Mouse (Mus musculus): ENCODE results near the gene Wdsub1.

The Wdsub1 gene

DNA sequence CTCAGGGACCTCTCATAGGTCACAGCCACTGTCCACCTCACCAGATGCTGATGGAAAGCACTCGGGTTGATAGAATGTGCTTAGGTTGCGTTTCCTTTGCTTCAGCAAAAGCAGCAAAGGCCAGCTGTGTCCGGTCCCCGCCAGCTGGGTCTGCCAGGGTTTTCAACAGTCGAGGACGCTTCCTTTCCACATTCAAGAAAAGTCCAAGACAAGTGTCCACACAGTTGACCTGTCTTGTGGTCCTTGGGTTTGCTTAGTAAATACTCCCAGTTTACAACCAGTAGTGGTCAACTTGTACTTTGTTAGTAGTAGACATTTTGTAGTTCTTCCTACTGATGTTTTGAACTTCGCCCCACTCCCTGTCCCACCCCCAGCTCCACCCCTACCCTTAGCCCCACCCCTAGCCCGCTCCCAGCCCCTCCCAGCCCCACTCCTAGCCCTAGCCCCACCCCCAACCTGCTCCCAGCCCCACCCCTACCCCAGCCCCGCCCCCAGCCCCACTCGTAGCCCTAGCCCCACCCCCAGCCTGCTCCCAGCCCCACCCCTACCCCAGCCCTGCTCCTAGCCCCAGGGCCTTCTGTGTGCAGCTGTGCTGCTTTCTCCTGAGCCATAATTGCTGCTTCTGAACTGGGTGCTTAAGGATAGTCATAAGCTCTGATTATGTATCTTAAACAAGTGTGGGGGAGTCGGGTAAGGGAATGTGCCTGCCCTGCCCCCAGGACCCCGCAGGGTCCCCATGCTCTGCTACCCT, 41.0 kb downstream of the Wdsub1 start:
- peak; percentile 68 to 83 for DNase-seq

- DNase-seq, result no peak
These were observed 42.2 kb downstream of the Wdsub1 start for GRCm38 (mm10) chr2:59840191-59840590.

GRCm38 (mm10) chr2:59839755-59840154, 42.6 kb downstream of the Wdsub1 start:
- DNase-seq, result no peak

GRCm38 (mm10) chr2:59838825-59839224, 43.6 kb downstream of the Wdsub1 start:
- peak; percentile 69 to 87 for DNase-seq

DNA sequence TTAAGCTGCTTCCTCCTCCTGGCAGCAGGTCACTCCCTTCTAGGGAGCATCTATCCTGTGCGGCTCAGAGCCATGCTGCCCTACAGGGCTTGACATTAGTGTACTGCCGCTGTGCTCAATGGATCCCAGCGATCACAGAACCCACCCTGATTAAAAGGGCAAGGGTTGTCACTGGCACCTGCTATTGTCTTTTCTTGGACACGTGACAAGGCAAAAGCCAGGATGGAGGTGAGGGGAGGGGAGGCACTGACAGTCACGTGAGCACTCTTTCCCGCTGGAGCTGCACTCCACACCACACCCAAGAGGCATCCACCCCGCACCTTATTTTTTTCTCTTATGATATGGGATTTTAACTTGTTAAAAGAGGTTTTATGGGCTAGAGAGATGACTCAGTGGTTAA, 50.6 kb downstream of the Wdsub1 start:
- DNase-seq, result no peak

DNA sequence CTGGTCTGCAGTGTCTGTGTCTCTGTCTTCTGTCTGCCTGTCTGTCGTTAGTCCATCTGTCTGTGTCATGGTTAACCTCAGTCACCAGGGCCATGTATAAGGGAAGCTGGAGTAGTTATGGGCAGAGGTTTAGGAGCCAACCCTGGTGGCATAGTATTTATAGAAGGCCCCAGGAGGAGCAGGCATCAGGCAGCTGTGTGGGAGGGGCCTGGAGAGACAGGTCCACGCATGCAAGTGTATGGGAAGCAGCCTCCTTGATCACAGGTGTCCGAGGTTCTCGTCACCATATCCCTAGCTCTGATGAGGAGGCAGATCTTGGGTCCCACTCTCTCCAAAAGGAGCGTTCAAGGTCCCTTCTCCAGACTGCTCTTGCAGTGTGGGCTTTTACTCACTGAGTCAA, 51.5 kb downstream of the Wdsub1 start:
- DNase-seq, result no peak

GRCm38 (mm10) chr2:59830151-59830550, 52.2 kb downstream of the Wdsub1 start:
- DNase-seq, result peak; percentile 29 to 49

GRCm38 (mm10) chr2:59829718-59830117, 52.7 kb downstream of the Wdsub1 start:
- DNase-seq, result no peak

GRCm38 (mm10) chr2:59828777-59829508, 53.4 kb downstream of the Wdsub1 start:
- peak; percentile 73 to 82 for DNase-seq

DNA sequence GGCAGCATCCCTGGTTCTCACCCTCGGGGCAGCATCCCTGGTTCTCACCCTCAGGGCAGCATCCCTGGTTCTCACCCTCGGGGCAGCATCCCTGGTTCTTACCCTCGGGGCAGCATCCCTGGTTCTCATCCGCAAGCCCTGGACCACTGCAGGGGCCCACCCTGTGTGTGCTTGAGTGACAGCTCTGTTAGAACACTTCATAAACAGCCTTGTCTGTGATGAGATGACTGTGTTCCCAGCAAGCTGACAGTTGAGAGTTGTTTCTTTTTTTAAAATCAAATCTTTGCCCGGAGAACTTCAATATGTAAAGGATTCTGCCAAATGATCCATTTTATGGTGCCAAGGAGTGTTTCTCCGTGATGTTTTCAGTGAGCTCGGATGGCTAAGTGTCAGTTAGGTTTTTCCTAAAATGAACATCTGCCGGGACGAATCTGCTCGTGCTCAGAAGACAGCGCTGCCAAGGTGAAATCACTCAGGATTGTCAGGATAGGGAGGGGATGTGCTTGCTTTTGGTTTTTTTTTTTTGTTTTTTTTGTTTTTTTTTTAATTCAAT, 54.2 kb downstream of the Wdsub1 start:
- no peak for DNase-seq

DNA sequence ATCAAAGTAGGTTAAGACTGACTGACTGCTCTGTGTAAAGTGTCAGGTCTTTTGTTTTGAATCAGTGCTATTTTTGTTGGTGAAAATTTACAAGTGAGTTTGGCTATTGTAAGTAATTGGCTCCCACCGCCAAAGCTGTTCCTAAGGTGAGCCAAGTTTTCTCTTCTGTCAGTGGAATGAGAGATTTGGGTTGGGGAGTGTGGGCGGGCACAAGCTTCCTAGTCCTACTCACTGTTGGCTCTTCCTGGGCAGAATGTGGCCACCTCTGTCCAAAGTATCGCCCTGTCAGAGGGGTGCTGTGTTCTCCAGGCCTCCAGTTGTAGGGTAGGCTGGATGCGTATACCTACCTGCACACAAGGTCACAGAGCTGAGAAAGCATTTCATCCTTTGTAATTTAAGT, 57.0 kb downstream of the Wdsub1 start:
- DNase-seq, result no peak

- no peak for DNase-seq
These were observed 58.1 kb downstream of the Wdsub1 start for GRCm38 (mm10) chr2:59824289-59824688.

DNA sequence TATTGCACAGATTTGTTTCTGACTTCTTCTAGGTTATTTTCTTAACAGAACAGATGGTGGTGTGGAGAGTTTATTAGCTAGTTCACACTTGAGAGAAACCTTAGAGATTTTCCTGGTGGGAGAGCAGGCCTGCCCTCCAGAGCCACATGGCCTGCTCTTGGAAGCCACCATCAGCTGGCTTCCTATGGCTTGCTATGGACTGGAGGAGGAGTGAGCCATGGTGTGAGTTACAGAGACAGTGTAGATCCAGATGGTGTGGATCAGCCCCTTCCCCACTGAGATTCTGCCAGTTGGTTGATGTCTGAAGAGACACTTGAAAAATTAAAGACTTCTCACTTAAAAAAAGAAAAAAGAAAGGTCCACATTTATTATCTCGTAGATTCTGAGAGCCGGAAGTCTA, 61.3 kb downstream of the Wdsub1 start:
- DNase-seq, result no peak

GRCm38 (mm10) chr2:59820088-59820487, 62.3 kb downstream of the Wdsub1 start:
- DNase-seq, result no peak

DNA sequence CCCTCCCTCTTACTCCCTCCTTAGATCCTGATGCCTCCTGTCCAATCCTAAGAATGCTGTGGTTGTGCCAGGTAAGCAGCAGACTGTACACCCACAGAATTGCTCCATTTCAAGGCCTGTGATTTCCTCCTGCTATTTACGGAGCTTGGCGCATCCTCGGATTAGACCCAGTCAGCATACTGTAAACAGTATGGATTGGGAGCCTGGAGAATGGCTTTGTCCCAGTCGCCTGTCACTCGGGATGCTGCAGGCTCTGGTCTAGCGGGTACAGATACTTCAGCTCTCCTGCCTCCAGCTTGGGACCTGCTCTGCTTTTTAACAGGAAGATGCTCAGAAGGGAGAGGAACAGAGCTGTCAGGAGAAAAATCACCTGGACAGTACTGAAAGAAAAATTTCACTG, 63.0 kb downstream of the Wdsub1 start:
- DNase-seq, result no peak

DNA sequence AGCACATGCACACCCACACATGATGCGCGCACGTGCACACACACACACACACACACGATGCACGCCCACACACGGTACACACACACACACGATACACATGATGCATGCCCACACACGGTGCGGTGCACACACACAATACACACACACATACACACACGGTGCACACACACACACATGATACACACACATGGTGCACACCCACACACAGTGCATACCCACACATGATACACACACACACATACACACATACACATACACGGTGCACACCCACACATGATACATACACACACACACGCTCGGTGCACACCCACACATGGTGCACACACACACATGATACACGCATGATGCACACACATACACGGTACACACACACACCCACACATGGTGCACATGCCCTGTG, 63.7 kb downstream of the Wdsub1 start:
- DNase-seq, result no peak

DNA sequence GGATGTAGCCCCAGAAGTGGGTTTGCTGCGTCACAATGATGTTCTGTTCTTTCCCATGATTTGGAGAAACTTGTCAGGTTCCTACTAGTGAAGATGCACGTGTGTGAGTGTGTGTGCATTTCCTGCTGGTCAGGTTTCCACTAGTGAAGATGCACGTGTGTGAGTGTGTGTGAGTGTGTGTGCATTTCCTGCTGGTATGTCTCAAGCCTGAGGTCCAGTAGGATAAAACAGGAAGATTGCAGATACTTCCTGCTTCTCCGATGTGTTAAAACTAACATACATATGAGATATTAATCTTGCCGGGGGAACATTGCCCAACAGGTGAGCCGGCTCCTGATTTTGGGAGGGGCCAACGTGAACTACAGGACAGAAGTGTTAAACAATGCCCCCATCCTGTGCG, 67.4 kb downstream of the Wdsub1 start:
- no peak for DNase-seq

GRCm38 (mm10) chr2:59813457-59813856, 68.9 kb downstream of the Wdsub1 start:
- DNase-seq, result no peak

- DNase-seq, result no peak
These were observed 69.8 kb downstream of the Wdsub1 start for GRCm38 (mm10) chr2:59812641-59813040.

DNA sequence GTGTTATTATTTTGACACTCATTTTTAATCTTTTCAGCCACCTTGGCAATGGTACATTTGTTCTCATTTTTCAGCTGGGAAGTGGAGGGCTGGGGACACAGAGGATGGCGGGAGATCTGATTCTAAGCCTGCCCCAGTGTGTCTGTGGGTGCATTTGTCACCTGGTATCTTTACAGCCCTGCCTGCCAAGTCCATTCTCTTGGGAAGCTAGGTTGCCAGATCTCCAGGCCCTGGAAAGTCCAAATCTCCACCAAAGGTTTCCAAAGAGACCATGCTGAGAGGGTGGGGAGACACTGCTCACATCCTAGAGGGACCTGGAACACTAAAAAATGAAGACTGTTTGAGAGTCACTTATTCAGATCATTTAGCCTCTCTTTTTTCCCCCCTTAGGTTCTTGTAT, 71.1 kb downstream of the Wdsub1 start:
- DNase-seq, result no peak

DNA sequence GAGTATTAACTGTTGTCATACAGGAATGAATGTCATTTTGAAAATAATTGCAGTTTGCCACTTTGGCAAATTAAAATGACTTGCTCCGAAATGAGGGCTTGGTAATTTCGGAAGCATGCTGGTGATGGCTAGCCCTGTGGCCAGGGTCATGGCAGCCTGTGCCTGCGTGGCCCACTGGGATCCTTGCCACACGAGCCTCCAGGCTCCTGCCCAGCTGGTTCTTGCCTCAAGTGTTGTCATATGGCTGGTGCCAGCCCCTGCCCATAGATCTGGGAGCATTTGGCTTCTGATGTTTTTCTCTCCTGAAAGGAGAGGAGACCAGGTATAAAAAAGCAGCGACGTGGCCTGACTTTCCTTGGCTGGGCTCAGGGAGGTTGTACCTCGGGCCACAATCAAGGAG, 72.4 kb downstream of the Wdsub1 start:
- no peak for DNase-seq

DNA sequence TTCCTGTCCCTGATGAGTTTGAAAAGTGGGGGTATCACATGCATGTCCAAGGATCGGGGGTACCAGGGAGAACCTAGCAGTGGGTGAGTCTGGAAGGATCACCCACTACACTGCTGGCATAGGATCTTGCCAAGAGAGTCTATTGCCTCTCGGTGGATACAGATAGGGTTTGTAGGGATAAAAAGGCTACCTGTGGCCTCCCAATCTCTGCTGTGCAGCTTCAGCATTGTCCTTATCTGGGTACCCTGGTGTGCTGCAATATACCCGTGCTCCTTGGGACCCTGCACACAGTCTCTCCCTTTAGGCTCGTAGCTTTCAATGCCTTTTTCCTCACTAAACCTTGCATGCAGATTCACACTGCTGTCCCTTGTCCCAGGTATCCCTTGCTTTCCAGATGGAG, 73.8 kb downstream of the Wdsub1 start:
- peak in 1 of 2 experiments; percentile 1 for DNase-seq

- DNase-seq, result peak in 1 of 2 experiments; percentile 25
These were observed 76.4 kb downstream of the Wdsub1 start for GRCm38 (mm10) chr2:59806038-59806437.

- no peak for DNase-seq
These were observed 76.8 kb downstream of the Wdsub1 start for GRCm38 (mm10) chr2:59805595-59805994.
